Mouse (Mus musculus) kidney, embryonic 15.5 days (tissue): ENCODE results near the gene Tmem156. TPM values are rescaled to one million over a fixed set of nuclear protein-coding genes. Genes with fewer than 3 reads are reported as not detected.
A peak's percentile ranks its signal among the peaks of the same experiment; 100 is the strongest.
"Not testable (repeated sequence)": the region's sequence is repeated elsewhere in the genome, so short reads cannot be mapped to it uniquely, and the experiment has no call there.

ENCODE experiments used
- ATAC-seq: fragments of 200-750 bp; cut with Nextera tagmentation; replicated peaks from 2 replicates; pipeline ENCODE4 v1.8.0; 2017; ENCODE audit warnings: moderate TSS enrichment; ENCODE audit not compliant: low FRiP score
- H3K27ac ChIP-seq: fragments of 300-500 bp; sonication (generic); 2 replicates; pipeline ENCODE4 v1.5.1; 2015; ENCODE audit warnings: mild to moderate bottlenecking, inconsistent platforms
- H3K27me3 ChIP-seq: fragments of 300-500 bp; sonication (generic); 2 replicates; pipeline ENCODE4 v1.6.1; 2015; ENCODE audit warnings: inconsistent platforms
- H3K36me3 ChIP-seq: fragments of 300-500 bp; sonication (generic); 2 replicates; pipeline ENCODE4 v1.6.1; 2015; ENCODE audit warnings: inconsistent platforms
- H3K4me1 ChIP-seq: fragments of 300-500 bp; sonication (generic); 2 replicates; pipeline ENCODE4 v1.6.1; 2015; ENCODE audit warnings: inconsistent platforms
- H3K4me2 ChIP-seq: fragments of 300-500 bp; sonication (generic); 2 replicates; pipeline ENCODE4 v1.6.1; 2015; ENCODE audit warnings: moderate library complexity, mild to moderate bottlenecking, inconsistent platforms
- H3K4me3 ChIP-seq: fragments of 300-500 bp; sonication (generic); replicated peaks from 2 replicates; pipeline ENCODE4 v1.5.1; 2015; ENCODE audit warnings: mild to moderate bottlenecking, inconsistent platforms
- H3K9ac ChIP-seq: fragments of 300-500 bp; sonication (generic); 2 replicates; pipeline ENCODE4 v1.6.1; 2015; ENCODE audit warnings: mild to moderate bottlenecking, inconsistent platforms
- H3K9me3 ChIP-seq: fragments of 300-500 bp; sonication (generic); replicated peaks from 2 replicates; pipeline ENCODE4 v1.6.1; 2016; ENCODE audit warnings: inconsistent platforms
- WGBS: fragments of 180-500 bp; shearing (Covaris S2); methylation state at CpG from one replicate; pipeline ENCODE4 v1.1.7; 2015; ENCODE audit warnings: mixed read lengths; 5-methylcytosine and 5-hydroxymethylcytosine counted together
- polyA plus RNA-seq: library from polyadenylated mRNA; unstranded; fragments of >200 nt; fragmentation: Nextera tagmentation; extraction: Ambion mirVana; gene quantifications from 2 replicates; pipeline ENCODE4 v1.2.1, GENCODE M21; 2015

Tmem156 gene
- polyA plus RNA-seq, 1 experiment from 2014 or later: 0.31 TPM

- Histone ChIP-seq H3K9me3 (no peaks in the 10 kb centered on the region), H3K4me1 (peaks cover 9% of the 10 kb centered on the region; the same call in 1 of the 2 replicates), H3K27me3 (no peaks in the 10 kb centered on the region), H3K4me2 (no peak overlapping the region), H3K4me3 (no peak overlapping the region), H3K36me3 (peaks cover 10% of the 10 kb centered on the region), H3K9ac (no peak overlapping the region), H3K27ac (no peak overlapping the region)
- ATAC-seq: no peak
- 87% methylated on average over 6 of the region's 6 CpGs for WGBS
Observed at GRCm38 (mm10) chr5:65113323-65113722, 21.4 kb upstream of the Tmem156 start.

- H3K27ac ChIP-seq, H3K9ac ChIP-seq, H3K9me3 ChIP-seq, H3K4me2 ChIP-seq, H3K4me3 ChIP-seq, ATAC-seq, H3K27me3 ChIP-seq: not testable (repeated sequence)
- peaks cover 10% of the 10 kb centered on the region for H3K36me3 ChIP-seq
- 54% methylated on average over 3 of the region's 3 CpGs for WGBS
- H3K4me1 ChIP-seq: peaks cover 12% of the 10 kb centered on the region; the same call in 1 of the 2 replicates
Observed at GRCm38 (mm10) chr5:65112225-65112624, 20.3 kb upstream of the Tmem156 start.

- Histone ChIP-seq H3K27ac (peak overlapping the region; percentile 87), H3K4me3 (peak overlapping the region; percentile 79), H3K9me3 (no peaks in the 10 kb centered on the region), H3K4me1 (peaks cover 17% of the 10 kb centered on the region; the same call in 1 of the 2 replicates), H3K9ac (peak overlapping the region; percentile 73), H3K27me3 (no peaks in the 10 kb centered on the region), H3K36me3 (no peaks in the 10 kb centered on the region), H3K4me2 (peak overlapping the region; percentile 76)
- WGBS: 4% methylated on average over 40 of the region's 42 CpGs
- ATAC-seq: peak; percentile 59
Observed at GRCm38 (mm10) chr5:65107773-65108432, 16.0 kb upstream of the Tmem156 start.

- no peaks in the 10 kb centered on the region for H3K36me3 ChIP-seq
- peak within 1 kb of the TSS; percentile 87 for H3K27ac ChIP-seq
- H3K4me3 ChIP-seq: peak within 1 kb of the TSS; percentile 79
- H3K27me3 ChIP-seq: no peaks in the 10 kb centered on the region
- WGBS: 5% methylated on average over 39 of the region's 56 CpGs
- H3K9ac ChIP-seq: peak within 1 kb of the TSS; percentile 73
- peak within 1 kb of the TSS; percentile 76 for H3K4me2 ChIP-seq
- H3K9me3 ChIP-seq: no peaks in the 10 kb centered on the region
- ATAC-seq: peak; percentile 98
- peaks cover 17% of the 10 kb centered on the region; the same call in 1 of the 2 replicates for H3K4me1 ChIP-seq
Observed at GRCm38 (mm10) chr5:65106876-65107772, 15.2 kb upstream of the Tmem156 start, which contains the start of gene Klhl5. Klhl5 (plus strand) TSS chr5:65107539.

- H3K9me3 ChIP-seq: no peaks in the 10 kb centered on the region
- H3K27ac ChIP-seq: 0 out of 2 replicates have a peak overlapping the region, but pooled peaks have one; percentile 24
- no peaks in the 10 kb centered on the region for H3K27me3 ChIP-seq
- H3K4me1 ChIP-seq: 0 out of 2 replicates have a peak, but pooled peaks cover 5% of the 10 kb centered on the region
- no peak overlapping the region for H3K9ac ChIP-seq
- no peak for ATAC-seq
- no peak overlapping the region for H3K4me3 ChIP-seq
- H3K4me2 ChIP-seq: no peak overlapping the region
- H3K36me3 ChIP-seq: no peaks in the 10 kb centered on the region
- WGBS: 73% methylated on average over 10 of the region's 10 CpGs
Observed at GRCm38 (mm10) chr5:65102641-65103042, 10.7 kb upstream of the Tmem156 start.

- peak overlapping the region; percentile 24; the same call in 1 of the 2 replicates for H3K27ac ChIP-seq
- no peaks in the 10 kb centered on the region for H3K9me3 ChIP-seq
- no peak overlapping the region for H3K9ac ChIP-seq
- H3K4me2 ChIP-seq: no peak overlapping the region
- H3K27me3 ChIP-seq: no peaks in the 10 kb centered on the region
- H3K4me3 ChIP-seq: no peak overlapping the region
- H3K36me3 ChIP-seq: no peaks in the 10 kb centered on the region
- 0 out of 2 replicates have a peak, but pooled peaks cover 5% of the 10 kb centered on the region for H3K4me1 ChIP-seq
- ATAC-seq: no peak; the same call in 1 of the 2 replicates
- WGBS: 73% methylated on average over 3 of the region's 3 CpGs
Observed at GRCm38 (mm10) chr5:65102026-65102640, 10.2 kb upstream of the Tmem156 start.

GRCm38 (mm10) chr5:65101621-65102020 is 9.7 kb upstream of the Tmem156 start:
- Histone ChIP-seq H3K27me3 (no peaks in the 10 kb centered on the region), H3K4me3 (no peak overlapping the region), H3K4me2 (no peak overlapping the region), H3K9me3 (no peaks in the 10 kb centered on the region), H3K27ac (no peak overlapping the region), H3K36me3 (no peaks in the 10 kb centered on the region), H3K4me1 (0 out of 2 replicates have a peak, but pooled peaks cover under 1% of the 10 kb centered on the region), H3K9ac (no peak overlapping the region)
- WGBS: 84% methylated on average over 6 of the region's 6 CpGs
- ATAC-seq: no peak

GRCm38 (mm10) chr5:65101209-65101608 is 9.3 kb upstream of the Tmem156 start:
- no peak overlapping the region for H3K9ac ChIP-seq
- H3K4me3 ChIP-seq: no peak overlapping the region
- H3K27me3 ChIP-seq: no peaks in the 10 kb centered on the region
- ATAC-seq: no peak
- no peak overlapping the region for H3K27ac ChIP-seq
- H3K4me2 ChIP-seq: no peak overlapping the region
- no peaks in the 10 kb centered on the region for H3K9me3 ChIP-seq
- no peaks in the 10 kb centered on the region for H3K36me3 ChIP-seq
- WGBS: 87% methylated on average over 5 of the region's 5 CpGs
- H3K4me1 ChIP-seq: no peaks in the 10 kb centered on the region

GRCm38 (mm10) chr5:65100002-65100401 is 8.1 kb upstream of the Tmem156 start:
- ATAC-seq: no peak
- Histone ChIP-seq H3K27ac (no peak overlapping the region), H3K27me3 (no peaks in the 10 kb centered on the region), H3K4me3 (no peak overlapping the region), H3K4me1 (no peaks in the 10 kb centered on the region), H3K36me3 (no peaks in the 10 kb centered on the region), H3K4me2 (no peak overlapping the region), H3K9me3 (no peaks in the 10 kb centered on the region), H3K9ac (no peak overlapping the region)
- WGBS: 84% methylated on average over 11 of the region's 11 CpGs

GRCm38 (mm10) chr5:65097457-65097856 is 5.5 kb upstream of the Tmem156 start:
- Histone ChIP-seq H3K36me3 (no peaks in the 10 kb centered on the region), H3K9ac (no peak overlapping the region), H3K27me3 (no peaks in the 10 kb centered on the region), H3K4me1 (no peaks in the 10 kb centered on the region), H3K9me3 (no peaks in the 10 kb centered on the region), H3K27ac (no peak overlapping the region), H3K4me3 (no peak overlapping the region), H3K4me2 (no peak overlapping the region)
- no peak for ATAC-seq
- 75% methylated on average over 5 of the region's 5 CpGs for WGBS

GRCm38 (mm10) chr5:65096805-65097204 is 4.9 kb upstream of the Tmem156 start:
- Histone ChIP-seq H3K27ac (no peak overlapping the region), H3K9ac (no peak overlapping the region), H3K36me3 (no peaks in the 10 kb centered on the region), H3K4me3 (no peak overlapping the region), H3K27me3 (no peaks in the 10 kb centered on the region), H3K4me1 (no peaks in the 10 kb centered on the region), H3K4me2 (no peak overlapping the region), H3K9me3 (no peaks in the 10 kb centered on the region)
- WGBS: 48% methylated on average over 3 of the region's 3 CpGs
- no peak for ATAC-seq

GRCm38 (mm10) chr5:65096082-65096481 is 4.2 kb upstream of the Tmem156 start:
- 84% methylated on average over 3 of the region's 3 CpGs for WGBS
- no peaks in the 10 kb centered on the region for H3K4me1 ChIP-seq
- no peaks in the 10 kb centered on the region for H3K36me3 ChIP-seq
- no peaks in the 10 kb centered on the region for H3K9me3 ChIP-seq
- no peak overlapping the region for H3K9ac ChIP-seq
- H3K27ac ChIP-seq: no peak overlapping the region
- H3K4me3 ChIP-seq: no peak overlapping the region
- no peak for ATAC-seq
- H3K4me2 ChIP-seq: no peak overlapping the region
- H3K27me3 ChIP-seq: no peaks in the 10 kb centered on the region
